Mouse (Mus musculus): ENCODE measurements around the gene Mpzl3.
A peak's percentile ranks its signal among the peaks of the same experiment; 100 is the strongest.
"Not testable (repeated sequence)": the region's sequence is repeated elsewhere in the genome, so short reads cannot be mapped to it uniquely, and the experiment has no call there.

Gene Mpzl3

DNA sequence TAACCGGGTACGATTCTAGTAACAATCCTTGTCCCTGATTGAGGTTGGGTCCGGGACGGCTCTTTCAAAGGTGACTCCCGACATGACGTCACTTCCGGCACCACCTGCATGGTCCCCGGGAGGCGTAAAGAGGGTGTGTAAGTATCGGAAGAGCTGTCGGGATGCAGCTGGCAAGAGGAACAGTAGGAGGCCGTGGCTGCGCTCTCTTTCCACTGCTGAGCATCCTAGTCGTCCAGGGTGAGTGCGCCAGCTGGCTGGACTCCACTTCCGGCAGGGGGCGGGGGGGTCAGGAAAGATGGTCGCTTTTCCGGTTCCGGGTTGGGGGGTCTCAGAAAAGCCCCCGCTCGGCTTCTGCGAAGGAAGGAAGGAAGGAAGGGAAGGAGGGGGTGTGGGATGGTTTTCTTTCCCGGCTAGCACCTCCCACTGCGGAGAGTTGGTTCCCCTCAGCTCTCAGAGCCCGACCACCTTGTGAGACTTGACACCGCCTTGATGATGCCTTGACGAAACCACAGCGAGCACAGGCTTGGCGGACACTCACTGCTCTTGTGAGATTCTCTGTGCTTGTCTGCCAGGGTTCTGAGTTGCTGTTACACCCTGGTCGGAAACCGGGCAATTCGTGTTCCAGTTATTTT lies at the start of gene Mpzl3:
Gene Mpzl3 (plus strand): TSS at position 105 of the 632 bp plus-strand sequence.
- peak; percentile 94 for DNase-seq (ENCODE audit: extremely low spot score)

DNA sequence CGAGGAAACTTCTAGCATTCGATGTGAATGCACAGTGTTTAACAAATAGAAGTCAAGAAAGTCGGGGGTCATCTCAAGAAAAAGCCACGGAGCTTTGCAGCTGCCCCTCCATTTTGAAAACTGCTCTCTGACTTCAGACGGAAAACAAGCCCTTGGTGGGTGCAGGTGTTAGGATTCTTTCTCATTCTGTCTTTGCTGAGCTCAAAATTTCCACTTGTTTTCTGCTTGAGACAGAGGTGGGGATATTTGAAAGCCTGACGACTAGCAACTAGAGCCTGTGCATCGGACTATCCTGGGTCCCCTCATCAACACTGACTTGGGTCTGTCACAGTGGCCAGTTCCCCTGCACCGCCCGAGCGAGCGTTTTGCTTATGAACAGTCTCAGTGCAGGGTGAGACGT lies 47.6 kb upstream of the Mpzl3 start:
- DNase-seq (ENCODE audit: extremely low spot score) = no peak

DNA sequence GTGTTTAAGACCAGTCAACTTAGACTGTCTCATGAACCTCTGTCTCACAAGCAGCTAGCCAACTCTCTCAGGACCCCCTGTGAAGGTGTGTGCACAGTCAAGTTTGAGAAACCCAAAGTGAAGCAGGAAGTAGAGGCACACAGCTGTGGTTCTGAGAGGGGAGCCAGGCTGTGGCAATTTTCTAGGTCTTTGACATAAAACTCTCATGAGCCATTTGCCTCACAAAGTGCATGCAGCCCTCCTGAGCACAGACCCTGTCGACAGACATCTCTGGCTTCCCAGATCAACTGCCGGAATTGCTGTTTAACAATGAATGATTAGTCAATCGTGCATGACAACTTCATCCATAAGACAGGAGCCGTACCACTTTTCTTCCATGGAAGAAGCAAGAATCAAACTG lies 46.6 kb upstream of the Mpzl3 start:
- DNase-seq (ENCODE audit: extremely low spot score) = no peak

DNA sequence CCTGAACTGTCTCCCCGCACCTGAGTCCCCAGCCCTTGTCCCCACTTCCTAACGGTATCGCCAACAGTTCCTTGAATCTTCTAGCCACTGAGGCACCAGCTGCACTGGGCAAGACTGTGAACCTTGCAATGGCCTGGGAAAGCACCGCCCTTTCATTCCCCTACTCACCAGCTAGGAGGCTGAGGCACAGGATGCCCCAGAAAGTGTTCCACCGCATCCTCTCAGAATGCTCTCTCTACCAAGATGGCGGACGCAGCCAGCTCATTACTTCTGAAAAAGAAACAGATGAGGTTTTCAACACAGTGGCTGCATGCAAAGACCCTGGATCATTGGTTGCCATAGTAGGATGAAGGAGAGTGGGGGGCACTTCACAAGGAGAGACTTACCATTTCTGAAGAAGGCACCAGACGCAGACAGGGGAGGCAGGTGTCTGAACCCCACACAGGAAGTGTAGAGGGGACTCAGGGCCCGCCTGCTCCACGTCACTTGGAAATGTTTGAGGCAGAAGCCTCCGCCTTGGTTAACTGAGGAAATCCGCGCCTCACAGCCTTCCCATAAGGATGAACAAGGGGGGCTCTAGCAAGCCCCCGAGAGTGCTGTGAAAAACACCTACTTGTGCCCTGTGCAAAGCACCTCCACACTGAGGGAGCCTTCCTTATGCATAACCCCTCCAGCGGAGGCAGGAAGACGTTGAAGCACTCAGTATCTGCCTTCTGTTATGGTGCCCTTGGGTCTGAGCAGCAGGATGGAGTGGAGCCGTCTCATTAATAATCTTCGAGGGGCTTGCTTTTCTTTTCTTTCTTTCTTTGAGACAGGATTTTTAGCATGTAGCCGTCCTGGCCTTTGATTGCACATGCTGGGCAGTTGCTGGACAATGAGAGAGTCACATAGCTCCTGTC lies 45.6 kb upstream of the Mpzl3 start, which contains the start of gene Cd3e:
Gene Cd3e (minus strand): TSS at position 448 of the 899 bp plus-strand sequence.
- DNase-seq (ENCODE audit: extremely low spot score) = no peak

DNA sequence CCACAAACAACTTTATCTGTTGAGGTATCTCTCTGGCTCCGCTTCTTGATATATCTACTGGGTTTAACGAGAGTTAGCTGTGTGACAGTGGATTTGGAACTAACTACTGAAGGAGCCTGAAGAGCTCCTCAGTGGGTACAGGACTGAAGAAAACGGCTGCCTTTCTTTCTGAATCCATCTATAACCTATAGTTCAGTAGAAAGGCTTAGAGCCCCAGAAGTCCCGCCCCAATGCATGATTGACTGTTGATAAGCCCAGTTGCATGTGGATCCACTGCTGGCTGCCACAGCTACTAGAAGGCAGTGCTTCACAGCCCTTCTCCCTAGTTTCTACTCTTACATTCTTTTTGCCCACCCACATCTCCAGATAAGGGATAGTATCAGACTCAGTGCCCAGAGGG lies 44.5 kb upstream of the Mpzl3 start:
- DNase-seq (ENCODE audit: extremely low spot score) = no peak

DNA sequence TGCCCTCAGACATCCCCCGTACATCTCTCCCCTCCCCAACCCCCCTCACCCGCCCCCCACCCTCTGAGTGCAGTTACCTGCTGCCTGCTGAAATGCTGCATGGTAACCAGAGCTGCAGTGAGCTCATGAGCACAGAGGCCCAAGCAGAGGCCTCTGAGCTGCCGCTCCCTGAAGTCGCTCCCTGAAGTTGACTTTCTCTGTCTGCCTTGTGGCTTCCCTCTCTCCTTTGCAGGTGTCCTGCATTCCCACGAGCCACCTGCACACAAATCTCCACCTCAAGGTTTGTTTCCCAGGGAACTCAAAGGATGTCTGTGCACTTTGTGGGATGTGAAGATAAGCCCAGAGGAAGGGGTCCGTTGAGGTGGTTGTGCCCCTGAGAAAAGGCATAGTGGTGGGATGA lies 43.7 kb upstream of the Mpzl3 start:
- no peak for DNase-seq (ENCODE audit: extremely low spot score)

DNA sequence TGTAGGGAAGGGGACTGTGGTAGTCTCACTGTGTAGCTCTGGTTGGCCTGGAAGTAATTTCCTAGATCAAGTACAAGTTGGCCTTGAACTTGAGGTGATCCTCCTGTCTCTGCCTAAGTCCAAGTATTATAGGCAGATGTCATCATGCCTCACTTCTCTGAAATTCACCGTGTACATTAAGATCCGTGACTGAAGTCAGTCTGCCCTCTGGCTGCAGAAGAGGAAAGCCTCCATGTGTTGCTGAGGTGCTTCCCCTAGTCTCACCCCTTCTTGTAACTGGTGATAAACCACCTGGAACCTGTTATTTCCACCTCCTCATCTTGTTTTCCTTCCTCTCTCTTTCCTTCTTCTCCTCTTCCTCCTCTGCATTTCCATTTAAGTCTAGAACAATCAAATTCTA lies 40.1 kb upstream of the Mpzl3 start:
- no peak for DNase-seq (ENCODE audit: extremely low spot score)

DNA sequence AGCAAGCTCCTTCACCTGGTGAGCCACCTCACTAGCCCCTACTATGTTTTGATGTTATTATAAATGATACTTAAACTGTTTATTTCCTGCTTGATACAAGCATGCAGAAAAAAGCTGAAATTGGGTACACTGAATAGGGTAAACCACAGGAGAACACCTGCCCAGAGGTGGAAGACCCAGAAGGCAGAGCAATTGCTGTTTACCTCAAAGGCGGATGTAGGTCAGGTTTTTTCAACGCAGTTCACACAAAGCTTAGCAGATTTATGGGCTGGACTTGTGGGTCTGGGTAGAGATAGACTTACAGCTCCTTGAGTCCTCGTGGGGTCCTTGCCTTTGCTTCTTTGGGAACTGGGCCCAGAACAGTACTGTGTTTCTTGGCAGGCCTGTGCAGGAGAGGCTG lies 39.1 kb upstream of the Mpzl3 start:
- DNase-seq (ENCODE audit: extremely low spot score) = no peak

DNA sequence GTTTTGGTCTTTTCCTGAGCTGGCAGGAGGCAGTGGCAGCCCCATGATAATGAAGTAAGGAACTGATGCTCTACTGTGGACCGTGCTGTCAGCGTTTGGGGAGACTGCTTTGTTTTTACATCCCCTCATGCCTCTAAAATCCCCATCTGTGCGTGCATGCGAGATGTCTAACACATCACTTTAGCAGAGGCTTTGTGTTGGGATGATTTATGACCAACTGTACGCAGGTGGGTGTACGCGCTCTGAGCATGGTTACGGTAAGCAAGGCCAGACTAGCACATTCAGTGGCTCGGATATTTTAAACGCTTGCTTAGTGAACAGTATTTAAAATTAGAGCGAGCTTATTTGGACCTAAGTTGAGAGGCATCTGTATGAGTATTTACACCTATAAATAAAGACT lies 37.0 kb upstream of the Mpzl3 start:
- no peak for DNase-seq (ENCODE audit: extremely low spot score)

DNA sequence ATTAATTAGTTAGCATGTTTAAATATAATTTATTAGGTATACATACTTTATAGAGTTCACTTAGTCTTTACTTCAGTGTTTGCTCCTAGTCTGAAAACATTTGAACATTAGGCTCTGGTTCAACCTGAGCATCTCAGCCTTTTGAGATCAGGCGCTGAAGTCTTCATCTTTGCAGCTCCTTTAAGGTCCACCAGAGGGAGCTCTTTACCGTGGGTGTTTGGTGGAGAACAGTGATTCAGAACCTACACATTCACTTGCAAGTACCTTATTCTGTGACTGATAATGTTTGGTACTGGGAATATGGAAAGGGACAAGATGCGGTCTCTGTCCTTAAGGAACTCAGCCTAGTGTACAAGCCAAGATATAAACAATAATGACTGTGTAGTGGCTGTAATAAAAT lies 32.2 kb upstream of the Mpzl3 start:
- DNase-seq (ENCODE audit: extremely low spot score) = peak; percentile 58

DNA sequence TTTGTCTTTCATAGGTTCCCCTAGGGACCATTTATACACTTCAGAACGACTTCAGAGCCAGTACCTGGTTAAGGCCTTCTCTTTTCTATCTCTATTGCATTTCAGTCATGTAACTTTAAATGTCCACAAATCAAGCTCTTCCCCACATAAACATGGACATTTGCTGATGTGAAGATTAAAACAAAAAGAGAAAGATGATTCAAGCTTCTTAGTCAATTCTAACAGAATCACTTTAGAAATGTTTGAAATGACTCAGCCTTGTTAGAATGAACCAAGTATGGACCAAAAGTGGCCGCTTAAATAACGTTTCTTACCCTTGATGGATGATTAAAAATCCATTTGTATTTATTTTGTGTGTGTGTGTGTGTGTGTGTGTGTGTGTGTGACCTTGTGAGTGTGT lies 31.3 kb upstream of the Mpzl3 start:
- DNase-seq (ENCODE audit: extremely low spot score) = no peak

DNA sequence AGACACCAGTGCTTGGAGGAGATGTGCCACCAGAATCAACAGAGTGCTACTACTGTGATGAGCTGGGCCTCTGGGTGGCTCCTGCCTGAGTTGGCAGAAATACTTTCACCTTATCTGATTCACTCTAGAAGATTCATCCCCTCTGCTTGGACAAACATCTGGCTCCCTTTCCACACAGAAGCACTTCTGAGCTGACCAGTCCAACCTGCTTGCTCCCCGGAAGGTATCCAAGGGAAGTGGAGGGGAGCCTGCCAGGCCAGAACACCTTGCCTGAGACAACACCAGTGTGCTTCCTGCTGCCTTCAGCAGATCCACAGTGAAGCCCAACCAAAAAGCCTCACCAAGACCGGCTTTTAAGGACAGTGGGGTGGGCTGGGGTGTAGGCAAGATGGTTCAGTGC lies 30.8 kb upstream of the Mpzl3 start:
- no peak for DNase-seq (ENCODE audit: extremely low spot score)

DNA sequence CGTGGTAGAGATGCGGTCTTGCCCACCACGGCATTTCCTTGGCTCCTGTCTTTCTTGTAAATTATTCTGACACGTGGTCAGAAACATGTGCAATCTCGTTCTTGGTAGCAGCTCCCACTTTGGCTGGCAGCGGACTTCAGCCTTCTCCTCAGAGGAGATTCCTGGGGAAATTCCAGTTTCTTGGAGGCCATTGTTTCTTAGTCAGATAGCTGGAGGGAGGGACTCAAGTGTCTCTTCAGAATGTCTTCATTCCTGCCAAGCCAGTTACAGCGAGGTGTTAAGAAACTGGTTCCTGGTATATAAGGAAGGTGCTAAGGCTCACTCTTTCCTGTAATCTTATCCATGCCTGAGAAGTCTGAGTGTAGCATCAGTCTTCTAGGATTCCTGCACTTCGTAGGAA lies 27.6 kb upstream of the Mpzl3 start:
- no peak for DNase-seq (ENCODE audit: extremely low spot score)

DNA sequence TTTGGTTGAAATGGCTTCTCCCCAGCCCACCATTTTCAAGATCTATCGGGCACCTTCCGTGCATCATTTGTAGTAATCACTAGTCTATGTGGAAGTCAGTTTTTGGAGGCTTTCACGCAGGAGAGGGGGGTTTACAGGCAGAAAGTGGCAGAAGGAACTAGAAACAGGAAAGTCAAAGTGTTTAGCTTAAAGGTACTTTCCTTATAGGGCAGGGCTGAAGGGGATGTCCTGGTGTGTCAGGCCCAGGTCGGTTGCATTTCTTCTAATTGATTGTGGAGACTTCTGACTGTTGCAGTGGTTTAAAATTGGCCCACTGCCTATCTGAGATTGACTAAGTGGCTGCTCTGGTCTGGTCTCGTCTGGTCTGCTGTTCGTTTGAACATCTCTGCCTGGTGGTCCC lies 24.6 kb upstream of the Mpzl3 start:
- no peak for DNase-seq (ENCODE audit: extremely low spot score)

DNA sequence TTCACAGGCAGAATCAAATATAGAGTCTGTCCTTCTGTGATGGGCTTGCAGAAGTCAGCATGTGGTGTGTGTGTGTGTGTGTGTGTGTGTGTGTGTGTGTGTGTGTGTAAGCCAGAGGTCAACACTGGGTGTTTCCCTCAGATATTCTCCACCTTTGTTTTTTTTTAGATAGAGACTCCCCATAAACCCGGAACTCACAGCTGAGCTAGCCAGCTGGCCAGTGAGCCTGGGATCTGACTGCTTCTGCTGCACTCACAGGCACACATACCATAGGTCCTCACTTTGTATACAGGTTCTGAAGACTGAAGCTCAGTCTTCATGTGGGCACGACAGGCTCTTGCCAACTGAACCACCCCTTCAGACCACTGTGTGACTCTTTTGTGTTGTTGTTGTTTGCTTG lies 22.7 kb upstream of the Mpzl3 start:
- DNase-seq (ENCODE audit: extremely low spot score) = no peak

DNA sequence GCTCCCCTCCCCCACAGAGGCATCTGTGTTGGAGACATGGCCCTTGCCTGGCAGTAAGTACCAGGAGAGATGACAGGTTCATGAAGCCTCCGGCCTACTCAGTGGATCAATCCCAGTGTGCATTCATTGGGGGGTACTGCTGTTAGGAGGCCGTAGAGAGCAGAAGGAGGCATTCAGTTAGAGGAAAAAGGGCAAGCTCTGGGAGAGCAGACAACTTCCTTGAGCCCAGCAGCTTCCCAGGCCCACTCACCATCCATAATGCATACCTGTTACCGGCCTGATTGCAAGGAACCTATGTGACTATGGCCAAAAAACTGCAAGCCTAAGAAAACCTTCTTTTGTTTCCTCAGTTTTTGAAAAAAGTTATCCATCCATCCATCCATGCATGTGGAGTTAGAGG lies 20.5 kb upstream of the Mpzl3 start:
- DNase-seq (ENCODE audit: extremely low spot score) = no peak

DNA sequence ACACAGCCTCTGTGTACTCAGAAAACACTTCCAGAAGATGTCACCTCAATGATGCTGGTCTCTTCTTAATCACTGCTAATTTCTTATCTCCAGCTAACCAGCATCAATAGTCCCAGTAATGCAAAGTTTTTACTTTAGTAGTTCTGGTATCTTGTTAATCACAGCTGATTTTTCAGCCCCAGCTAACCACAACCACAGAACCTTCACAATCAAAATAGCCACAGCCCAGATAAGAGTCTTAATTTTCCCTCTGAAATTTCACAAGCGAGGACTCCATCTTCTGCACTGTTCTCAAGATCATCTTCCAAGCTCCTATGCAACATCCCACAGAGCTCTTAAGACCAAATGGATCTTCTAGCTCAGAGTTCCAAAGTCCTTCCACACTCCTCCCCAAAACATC lies 17.2 kb upstream of the Mpzl3 start:
- not testable (repeated sequence) for DNase-seq (ENCODE audit: extremely low spot score)

DNA sequence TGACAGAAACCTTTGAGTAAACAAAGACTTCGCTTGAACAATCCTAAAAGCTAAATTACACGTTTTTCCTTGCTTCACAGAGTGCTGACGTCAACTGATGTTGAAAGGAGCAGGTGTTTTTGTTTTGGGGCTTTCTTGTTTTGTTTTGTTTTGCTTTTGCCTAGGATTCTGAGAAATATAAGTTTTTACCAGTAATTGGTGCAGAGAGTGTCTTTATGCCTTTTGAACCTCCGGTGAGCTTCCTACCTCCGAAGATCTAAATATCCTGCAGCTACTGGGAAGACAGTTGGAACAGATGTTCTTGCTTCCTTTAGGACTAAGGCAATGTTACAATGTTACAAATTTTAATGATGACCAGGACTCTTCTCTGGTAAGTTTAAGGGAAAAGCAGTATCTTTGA lies 15.5 kb upstream of the Mpzl3 start, which contains the start of gene Mpzl2:
Gene Mpzl2 (plus strand): TSS at position 301 of the 400 bp plus-strand sequence.
- DNase-seq (ENCODE audit: extremely low spot score) = no peak

DNA sequence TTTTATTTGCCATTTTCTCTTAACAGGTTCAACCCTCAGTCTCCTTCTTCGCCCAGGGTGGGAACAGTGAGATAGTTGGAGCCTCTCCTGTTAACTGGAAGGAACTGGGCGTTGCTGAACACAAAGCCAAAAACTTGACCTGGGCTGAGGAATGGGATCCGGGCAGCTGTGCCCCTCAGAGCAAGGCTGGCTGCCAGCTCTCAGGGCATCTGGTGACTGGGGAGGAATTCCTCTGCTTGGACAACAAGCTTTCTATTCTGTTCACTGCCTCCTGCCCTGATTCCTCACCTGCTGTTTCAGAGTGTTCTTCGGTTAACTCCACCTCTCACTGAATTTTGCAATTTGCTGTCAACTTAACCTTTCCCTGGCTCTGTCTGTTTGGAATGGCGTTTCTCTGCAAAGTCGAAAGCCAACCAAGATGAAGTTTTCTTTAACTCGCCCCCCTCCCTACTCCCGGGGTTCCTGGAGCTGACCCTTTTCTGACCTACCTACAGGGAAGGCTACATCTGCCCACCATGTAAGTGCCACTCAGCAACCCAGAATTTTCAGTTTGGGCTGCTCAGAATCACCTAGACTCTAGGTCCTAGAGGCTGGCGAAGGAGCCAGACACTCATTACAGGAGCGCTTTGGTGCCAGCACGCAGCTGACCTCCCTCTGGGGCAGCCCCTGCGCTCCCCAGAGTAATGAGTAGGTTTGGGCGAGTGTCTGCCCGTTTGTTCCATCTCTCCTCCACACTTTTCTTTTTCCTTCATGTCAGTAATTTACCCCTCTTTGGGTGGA lies 14.7 kb upstream of the Mpzl3 start:
- no peak for DNase-seq (ENCODE audit: extremely low spot score)

DNA sequence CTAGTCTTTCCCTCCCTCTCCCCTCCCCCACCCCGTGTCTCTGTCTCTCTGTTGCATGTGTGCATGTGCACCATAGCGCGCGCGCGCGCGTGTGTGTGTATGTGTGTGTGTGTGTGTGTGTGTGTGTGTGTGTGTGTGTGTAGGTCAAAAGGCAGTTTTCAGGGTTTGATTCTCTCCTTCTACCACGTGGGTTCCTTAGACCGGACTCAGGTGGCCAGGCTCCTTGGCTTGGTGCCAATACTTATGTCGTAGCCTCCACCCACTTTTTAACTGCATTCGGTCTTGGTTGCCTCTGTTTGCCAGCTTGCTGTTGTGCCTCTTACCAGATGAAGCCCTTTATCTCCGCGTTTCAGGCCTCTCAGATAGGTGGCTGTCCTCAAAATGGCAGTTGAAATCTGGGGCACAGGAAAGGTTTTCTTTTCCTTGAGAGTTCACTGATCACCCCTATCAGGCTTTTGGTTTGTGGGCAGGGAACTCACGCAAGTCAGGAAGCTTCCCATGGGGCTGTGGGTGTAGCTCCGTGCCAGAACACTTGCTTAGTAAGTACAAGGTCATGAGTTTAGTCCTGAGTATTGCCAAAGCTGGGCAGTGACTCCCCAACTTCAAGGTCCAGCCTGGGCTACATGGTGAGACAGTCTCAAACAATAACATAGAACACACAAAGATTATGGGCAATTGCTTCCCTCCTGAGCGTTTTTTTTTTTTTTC lies 13.7 kb upstream of the Mpzl3 start:
- DNase-seq (ENCODE audit: extremely low spot score) = no peak

DNA sequence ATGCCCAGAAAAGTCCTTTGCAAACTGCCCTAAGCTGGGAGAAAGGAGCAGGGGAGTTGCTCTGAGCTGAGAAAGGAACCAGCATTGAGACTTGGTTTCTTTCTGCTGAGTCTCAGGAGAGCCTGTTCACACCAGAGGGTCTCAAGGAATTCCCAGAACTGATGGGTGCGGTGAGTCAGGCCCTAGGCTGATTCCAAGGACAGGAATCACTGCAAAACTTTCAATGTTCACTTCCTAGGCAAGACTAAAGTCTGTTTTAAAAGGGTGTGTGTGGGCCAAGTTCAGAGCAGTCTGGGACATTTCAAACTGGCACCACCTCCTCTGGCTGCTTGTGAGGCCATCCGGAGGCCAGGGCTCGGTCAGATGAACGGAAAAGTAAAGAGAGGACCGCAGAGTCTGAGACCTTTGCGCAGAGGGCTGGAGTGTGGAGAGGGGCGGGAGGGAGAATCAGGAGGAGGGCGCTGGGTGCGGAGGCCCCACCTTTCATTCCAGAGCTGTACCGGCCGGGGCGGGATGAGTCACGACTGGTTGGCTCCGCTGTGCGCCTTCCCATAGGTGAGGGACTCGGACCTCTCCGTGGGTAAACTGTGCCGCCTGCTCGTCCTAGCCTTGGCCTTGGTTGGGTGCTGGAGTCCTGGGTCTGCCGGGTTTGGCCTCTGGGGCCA lies 12.8 kb upstream of the Mpzl3 start:
- peak; percentile 39 for DNase-seq (ENCODE audit: extremely low spot score)

All from embryo, embryonic 9.5 days (tissue).